Mouse (Mus musculus) 416B (cell line): ENCODE data around the gene Atp13a3.
"Not testable (repeated sequence)": the region's sequence is repeated elsewhere in the genome, so short reads cannot be mapped to it uniquely, and the experiment has no call there.

Source experiments
- DNase-seq: peaks from one replicate; pipeline ENCODE4 v3.0.0; 2011; ENCODE audit warnings: low read depth

The Atp13a3 gene

DNA sequence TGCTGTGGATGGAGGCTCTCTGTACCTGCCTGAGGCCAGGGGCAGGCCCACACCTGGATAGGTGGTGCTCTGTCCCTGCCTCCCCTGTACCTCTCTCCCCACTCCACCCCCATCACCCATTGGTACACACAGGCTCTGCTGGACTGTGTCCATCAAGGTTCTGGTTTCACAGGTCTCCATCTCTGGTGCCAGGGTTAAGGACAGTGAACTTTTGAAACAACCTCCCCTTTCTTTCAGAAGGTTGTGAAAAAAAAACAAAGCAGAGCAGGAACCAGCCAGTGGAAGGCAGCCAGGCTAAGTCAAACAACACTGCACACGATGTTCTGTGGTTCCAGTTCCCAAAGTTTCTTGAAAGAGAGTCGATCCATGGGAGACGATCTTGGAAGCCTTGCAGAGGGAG lies 6.9 kb upstream of the Atp13a3 start:
- DNase-seq, result no peak

DNA sequence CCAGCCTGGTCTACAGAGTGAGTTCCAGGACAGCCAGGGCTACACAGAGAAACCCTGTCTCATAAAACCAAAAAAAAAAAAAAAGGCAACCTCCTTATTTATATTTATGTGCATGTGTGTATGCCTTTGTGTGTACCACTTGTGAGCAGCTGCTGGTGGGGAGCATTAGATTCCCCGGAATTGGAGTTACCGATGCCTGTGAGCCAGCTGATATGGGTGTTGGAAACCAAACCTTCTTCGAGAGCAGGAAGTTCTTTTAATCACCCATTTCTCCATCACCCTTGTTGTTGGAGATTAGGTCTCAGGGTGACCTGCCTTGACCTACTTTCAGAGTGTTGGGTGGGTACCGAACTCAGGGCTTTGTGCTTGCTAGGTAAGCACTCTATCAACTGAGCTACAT lies 5.1 kb upstream of the Atp13a3 start:
- no peak for DNase-seq

DNA sequence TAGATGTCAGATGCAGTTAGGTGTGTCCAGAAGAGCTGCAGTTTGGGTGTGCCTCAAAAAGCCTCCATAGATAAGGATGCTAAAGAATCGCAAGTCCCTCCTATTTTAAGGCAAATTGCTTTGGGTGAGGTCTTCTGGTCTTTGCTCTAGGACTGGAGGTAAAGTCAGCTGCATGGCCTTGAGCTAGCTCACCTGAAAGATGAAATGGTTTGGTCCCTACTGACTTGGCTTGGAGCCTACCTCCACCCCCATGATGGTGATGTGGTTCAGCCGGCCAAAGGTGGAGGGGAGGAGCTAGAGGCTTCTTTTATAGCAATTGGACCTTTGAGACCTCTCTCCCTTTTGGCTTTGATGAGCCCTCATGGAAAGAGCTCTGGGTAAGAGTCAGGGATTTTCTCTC lies 1.7 kb upstream of the Atp13a3 start:
- no peak for DNase-seq

DNA sequence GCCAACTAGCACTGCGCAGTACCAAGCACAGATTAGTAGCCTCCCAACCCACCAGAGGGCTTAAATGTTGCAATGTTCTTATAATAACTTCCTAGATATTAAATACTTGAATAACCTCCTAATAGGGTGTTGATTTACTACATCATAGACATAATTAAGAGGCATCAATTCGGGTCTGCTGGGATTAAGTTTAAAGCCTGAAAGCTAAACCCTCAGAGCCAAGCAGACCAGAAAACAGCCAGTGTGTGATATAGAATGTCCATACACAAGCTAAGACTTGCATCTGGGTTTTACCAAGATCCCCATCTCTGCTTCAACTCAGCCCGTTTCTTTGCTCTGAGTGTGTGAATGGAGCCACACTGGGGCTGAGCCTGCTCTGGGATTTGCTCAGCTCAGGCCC lies 2.2 kb downstream of the Atp13a3 start:
- DNase-seq, result no peak

DNA sequence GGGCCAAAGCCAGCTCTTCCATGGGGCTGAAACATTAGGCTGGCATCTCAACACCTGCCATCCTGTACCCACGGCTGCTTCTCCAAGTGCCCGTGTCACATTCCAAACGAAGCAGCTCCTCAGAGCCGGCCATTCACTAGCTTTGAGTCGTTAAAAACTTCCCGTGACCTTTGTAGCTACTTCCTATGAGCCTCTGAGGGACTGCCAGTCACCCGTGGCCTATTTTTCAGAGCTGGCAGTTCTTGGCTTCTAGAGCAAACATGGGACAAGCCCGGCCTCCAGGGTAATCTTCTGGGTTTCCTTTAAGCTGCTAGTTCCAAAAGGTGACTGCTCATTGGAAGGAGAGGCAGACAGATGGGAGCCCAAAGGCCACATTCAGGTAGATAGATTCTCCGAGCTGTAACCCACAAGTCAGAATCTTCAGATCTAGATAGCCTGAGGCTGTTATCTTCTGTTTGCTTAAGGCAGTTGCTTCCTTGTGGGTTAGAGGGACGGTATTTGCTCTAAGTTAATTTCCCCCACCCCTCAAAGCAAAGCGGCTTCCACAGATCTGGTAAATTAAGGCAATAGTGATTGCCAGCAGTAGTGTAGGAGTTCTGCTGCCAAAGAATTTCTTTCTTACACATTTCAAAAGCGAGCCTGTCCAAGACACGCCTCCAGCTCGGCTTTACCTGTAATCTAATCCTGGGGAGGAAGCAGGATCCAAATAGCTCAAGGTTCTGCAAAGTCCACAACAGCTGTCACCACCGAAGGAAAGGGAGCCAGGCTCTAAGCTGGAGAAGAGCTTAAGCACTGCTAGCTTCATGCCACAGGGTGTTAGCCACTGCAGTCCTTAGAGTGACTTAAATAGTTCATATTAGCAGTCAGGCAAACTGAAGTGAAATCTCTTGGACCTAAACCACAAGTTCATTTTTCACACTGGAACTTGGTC lies 8.4 kb downstream of the Atp13a3 start:
- DNase-seq, result peak; percentile 64

DNA sequence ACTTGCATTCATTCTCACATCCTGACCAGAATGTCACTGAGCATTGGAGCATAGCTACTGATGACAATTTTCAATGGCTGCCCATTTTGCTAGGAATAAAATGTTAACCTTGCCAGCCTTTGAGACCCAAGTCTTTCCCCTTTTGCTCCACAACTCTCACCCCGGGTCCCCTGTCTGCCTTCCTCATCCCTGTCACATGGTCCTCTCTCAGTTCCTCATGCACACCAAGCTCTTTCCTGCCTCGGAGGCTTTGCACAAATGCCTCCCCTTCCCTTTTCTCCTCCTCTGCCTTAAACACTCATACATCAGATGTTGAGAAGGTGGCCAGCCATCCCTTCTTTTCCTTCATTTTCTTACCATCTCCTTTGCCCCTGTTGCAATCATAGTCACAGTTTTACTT lies 10.6 kb downstream of the Atp13a3 start:
- DNase-seq, result no peak

DNA sequence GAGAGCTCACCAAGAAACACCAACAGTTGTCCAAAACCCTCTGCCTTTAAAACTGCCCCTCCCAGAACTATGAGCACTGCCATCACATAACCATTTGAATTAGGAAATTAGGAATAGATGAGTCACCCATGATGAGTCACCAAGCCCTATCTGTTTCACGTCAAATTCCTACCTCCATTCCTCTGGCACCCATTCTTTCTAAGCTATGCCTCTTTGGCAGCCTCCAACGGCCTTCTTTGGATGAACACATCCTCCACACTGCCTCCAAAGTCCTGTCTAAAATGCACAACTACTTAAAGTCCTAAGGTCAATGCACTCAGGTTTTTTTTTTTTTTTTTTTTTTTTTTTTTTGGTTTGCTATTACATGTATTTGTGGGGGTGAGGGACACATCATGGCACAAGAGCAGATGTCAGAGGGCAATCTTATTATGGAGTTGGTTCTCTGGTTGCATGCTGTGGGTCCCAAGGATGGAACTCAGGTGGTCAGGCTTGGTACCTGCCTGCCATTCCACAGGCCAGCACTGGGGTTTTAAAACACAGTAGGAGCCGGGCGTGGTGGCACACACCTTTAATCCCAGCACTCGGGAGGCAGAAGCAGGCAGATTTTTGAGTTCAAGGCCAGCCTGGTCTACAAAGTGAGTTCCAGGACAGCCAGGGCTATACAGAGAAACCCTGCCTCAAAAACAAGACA lies 15.0 kb downstream of the Atp13a3 start:
- peak; percentile 96 for DNase-seq

DNA sequence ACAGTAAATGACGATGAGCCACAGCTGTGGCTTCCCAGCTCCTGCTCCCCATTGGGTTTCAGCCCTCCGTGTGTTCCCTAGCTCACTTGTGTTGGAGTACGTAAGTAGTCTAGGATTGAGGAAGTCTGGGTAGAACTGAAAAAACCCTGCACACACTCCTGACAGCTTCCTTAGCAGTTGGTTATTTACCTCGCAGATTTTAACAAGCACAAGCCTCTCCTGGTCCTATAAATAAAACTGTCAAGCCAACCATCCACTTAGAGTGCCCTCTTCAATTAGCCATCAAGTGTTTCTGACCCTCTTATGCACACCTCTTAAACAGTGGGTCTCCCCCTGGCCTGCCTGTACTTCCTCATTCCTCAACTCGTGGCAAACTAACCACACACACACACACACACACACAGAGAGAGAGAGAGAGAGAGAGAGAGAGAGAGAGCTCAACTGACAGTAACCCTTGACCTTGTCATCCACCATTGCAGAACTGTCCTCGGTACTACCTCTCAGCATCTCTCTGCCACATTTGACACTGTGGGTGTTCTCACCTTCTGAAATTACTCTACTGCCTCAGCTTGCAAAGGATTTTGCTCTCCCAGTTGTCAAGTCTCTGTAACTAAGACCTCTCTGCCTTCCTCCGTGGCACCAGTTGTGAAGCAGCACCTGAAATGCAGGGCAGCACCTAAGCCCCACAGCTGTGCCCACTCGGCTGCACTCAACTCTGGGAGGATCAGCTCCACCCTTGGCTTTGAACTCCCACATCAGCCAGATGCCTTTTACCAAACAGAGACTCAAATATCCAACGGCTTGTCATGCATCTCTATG lies 15.7 kb downstream of the Atp13a3 start:
- DNase-seq, result peak; percentile 91

DNA sequence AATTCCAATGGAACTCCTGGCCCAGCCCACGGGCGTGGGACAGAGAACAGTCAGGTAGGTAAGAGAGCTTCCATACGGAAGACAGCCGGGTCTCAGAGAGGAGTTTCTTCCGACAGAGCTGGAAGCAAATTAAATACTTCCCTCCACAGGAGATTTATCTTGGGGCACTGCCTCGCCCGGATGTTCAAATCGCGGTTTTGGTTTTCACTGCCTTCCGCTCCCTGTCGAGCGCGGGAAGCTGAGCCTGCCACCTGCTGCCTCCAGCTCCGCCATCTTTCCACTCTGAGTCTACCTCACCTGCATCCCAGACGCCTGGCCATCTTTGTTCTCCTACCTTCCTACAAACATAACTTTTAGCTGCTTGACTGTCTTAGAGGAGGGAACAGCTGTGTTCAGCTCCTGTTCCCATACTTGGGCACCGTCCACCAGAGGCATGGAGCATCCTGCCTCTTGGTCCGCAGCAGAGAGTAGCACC lies 16.5 kb downstream of the Atp13a3 start:
- DNase-seq, result peak; percentile 89

DNA sequence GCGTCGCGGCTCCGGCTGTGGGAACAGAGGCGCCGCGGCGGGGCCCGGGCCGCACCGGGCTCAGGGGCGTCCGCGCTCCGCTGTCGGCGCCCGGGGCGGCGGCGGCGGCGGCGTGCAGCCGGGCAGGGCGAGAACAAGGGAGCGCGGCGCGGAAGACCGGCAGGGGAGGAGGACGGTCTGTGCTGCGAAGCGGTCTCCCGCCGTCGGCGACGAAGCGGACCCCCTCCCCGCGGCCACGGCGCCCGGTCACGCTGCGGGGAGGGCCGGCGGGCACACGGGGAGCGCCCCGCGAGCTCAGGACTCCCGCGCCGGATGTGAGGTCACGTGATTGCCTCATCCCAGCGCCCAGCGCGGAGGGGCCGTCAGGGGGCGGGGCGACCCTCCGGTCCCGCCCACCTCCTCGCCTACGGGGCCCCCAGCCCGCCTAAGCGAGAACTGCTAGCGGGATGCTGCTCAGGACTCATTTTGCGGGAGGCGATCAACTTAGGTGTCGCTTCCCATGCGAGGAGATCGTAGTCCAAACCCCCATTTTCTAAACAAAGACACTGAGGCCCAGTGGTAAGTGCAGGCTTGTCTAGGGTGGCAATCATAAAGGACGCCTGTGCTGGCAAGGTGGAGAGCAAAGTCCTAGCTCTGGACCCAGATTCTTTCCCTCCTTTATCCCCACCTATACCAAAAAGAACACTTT lies 17.1 kb downstream of the Atp13a3 start:
- peak; percentile 90 for DNase-seq

DNA sequence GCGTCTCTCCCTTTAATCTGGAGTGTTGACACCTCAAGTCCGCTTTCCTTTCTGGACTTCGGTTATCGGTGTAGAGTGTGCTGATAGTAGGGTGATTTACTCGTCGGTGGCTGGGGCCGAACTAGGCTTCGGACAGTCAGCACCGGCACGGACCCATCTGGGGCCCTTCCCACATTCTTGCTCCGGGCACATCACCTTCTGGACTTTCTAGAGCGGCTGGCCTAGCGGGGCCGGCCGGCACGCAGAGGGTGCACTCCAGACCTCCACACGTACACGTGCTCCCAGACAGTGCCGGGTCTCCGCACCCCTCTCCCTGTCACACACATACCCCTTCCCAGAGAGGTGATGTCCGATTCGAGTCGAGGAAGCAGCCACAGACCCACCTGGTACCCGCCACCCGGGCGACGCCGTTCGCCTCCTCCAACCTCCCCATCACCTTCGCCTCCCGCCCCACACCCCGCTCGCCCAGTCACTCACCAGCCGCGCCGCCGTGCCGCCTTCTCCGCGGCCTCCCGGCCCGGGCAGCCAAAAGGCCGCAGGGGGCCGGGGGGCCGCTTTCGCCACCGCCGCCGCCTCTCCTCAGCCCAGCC lies 17.8 kb downstream of the Atp13a3 start:
- peak; percentile 44 for DNase-seq

DNA sequence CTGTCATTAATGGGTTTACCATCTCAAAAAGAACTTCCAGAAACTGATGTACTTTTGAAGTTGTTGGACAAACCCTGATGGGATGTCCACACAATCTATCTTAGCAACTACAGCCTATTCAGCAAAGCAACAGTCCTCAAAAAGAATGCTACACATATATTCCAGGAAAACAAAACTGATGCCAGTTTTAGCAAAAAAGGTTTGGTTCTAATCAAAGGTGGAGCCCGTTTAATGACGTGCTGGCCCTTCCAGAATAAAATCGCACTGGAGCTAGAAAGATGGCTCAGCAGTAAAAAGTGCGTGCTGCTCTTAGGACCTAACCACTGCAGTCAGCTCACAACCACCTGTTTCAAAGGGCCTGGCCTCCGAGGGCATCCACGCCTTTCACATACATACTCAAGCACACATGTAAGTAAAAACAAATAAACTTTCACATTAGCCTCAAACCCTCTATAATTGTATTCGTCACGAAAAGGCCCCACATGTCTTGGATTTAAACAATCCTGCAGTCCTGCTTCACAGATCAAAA lies 18.8 kb downstream of the Atp13a3 start:
- DNase-seq, result peak; percentile 40

DNA sequence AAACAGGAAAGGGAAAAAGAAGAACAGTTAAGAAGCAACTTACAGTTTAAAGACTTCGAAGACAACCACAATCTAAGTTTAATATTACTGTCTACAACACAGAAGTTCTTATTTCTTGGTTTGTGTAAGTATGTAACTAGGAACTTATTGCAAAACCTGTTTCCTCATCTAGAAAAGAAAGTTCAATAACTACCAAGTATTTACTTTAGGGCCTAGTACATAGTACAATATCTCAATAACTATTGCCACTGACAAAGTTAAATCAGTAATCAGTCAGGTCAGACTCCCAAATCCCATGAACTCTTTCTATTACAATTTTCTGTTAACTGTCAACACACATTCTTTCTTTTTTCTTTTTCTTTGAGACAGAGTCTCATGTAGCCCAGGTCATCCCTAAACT lies 20.2 kb downstream of the Atp13a3 start:
- no peak for DNase-seq

DNA sequence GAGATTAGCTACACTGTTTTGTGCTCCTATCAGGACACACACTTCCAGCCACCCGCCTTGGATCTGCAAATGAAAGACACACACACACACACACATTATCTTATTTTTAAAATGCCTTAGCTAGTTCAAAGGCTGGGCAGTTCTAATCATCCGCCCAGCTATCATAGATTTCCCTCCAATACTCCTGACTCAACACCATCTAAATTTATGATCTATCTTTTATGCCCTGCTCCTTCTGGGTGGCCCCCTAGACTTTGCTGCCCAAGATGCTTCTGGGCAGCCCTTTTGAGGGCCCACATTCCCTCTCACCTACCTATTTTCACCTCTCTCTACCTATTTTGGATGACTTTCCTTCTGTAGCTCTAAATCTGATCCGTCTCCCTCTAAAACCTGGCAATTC lies 29.5 kb downstream of the Atp13a3 start:
- no peak for DNase-seq

DNA sequence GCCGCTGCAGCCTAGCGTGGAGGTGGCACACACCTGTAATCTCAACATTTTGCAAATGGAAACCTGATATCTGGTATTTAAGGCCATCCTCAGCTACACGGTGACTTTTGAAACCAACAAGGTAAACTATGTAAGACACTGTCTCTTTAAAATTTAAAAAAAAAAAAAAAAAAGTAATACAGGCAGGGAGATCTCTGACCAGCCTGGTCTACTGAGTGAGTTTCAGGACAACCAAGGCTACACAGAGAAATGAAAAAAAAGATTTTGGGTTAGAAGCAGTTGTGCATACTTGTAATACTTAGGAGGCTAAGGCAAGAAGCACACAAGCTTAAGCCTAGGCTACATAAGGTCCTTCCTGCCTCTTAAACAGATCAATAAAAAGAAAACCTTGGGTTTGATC lies 30.8 kb downstream of the Atp13a3 start:
- DNase-seq, result no peak

DNA sequence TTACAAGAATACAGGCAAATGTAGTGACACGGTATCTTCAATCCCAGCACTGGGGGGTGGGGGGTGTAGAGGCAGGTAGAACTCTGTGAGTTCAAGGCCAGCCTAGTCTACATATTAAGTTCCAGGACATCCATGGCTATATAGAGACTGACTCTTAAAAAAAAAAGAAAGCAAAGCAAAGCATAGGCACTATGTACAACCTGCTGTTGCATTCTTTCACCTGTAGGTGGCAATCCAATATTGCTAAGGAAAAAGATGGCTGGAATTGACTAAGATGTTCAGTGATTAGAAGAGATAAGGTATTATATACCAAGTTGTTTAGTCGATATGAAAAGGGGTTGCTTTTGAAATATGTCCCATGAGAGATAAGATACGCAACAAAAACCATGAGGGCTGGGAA lies 31.5 kb downstream of the Atp13a3 start:
- peak; percentile 86 for DNase-seq

DNA sequence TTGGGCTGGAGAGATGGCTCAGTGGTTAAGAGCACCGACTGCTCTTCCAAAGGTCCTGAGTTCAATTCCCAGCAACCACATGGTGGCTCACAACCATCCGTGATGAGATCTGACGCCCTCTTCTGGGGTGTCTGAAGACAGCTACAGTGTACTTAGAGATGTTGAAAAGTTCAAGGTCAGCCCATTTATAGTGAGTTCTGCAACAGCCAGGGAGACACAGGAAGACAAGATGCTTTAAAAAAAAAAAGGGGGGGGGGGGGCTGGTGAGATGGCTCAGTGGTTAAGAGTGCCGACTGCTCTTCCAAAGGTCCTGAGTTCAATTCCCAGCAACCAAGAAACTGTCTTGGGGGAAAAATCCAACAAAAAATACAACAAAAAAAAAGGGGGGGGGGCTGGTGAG lies 32.5 kb downstream of the Atp13a3 start:
- DNase-seq, result peak; percentile 52

DNA sequence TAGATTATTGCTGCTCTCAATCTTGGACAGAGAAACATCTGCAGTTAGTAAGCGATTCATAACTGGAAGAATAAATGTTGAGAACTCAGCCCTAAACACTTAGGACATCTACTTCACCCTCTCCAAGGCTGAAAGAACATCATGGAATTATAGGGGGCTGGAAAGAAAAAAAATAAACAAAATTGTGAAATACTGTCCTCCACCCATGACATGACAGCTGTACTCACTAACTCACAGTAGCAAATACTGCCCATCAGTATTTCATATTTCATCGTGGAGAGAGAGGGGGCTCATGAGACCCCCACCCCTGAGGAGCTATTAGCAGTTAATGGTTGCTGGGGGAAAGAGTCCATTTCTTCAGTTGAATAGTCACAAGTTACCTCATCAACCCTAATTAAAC lies 38.4 kb downstream of the Atp13a3 start:
- no peak for DNase-seq

DNA sequence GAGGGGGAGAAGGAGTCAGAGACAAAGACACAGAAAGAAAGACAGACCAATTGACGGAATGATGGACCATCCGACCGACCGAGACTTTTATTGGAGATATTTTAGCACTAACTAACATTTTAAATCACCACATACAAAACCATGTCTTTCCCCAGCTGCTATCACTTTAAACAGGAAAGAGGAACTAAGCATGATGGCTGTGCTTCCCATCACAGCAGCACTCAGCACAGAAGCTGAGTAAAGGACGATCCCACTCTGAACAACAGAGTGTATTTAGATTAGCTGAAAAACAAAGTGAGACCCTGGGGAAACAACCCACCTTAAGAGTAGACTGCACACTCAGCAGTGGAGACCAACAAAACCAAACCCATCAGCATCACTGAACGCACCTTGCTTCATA lies 41.2 kb downstream of the Atp13a3 start:
- no peak for DNase-seq

DNA sequence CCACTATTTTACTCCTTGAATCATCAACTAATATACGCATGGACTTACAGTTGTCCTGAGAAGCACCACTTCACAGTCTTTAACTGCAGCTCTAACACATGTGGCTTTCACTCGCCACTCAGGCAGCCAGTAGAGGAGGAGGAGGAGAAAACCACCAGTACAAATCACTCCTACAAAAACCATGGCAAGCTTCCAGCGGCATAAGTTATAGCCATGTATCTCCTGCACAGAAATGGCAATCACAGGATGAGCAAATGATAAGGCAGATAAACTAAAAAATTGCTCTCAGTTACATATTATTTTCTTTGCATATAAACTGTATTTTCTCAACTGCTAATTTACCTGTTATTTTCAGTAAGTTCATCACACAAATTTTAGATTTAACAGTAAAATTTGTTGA lies 43.2 kb downstream of the Atp13a3 start:
- peak; percentile 40 for DNase-seq

DNA sequence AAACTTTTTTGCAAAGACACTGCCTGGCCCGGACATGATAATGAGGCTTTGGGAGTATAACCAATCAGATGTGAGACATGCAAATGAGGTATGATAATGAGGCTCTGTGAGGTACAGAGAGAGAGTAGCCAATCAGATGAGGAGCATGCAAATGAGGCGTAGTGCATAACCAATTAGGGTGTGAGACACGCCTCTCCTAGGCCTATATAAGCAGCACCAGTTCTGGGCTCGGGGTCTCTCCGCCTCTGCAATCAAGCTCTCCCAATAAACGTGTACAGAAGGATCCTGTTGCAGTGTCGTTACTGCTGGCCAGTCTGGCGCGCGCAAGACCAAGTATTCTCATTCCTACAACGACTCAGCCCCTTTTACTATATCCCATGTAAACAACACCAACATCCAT lies 52.3 kb downstream of the Atp13a3 start:
- DNase-seq, result not testable (repeated sequence)
